Mouse (Mus musculus) G1E-ER4 (cell line): ENCODE data around the gene Esp15. TPM values are rescaled to one million over a fixed set of nuclear protein-coding genes. Genes with fewer than 3 reads are reported as not detected.
"Not testable (repeated sequence)": the region's sequence is repeated elsewhere in the genome, so short reads cannot be mapped to it uniquely, and the experiment has no call there.

Source experiments
- GATA1 ChIP-seq: IDR thresholded peaks from one replicate; pipeline ENCODE4 v1.8.0; 2012; ENCODE audit warnings: low read length, inconsistent platforms
- polyA plus RNA-seq: library from polyadenylated mRNA; stranded (reverse); fragments of >175 nt; gene quantifications from 2 replicates; pipeline ENCODE4 v1.2.3, GENCODE M21; 2012

Gene Esp15
- not detected in 2 replicates for polyA plus RNA-seq

DNA sequence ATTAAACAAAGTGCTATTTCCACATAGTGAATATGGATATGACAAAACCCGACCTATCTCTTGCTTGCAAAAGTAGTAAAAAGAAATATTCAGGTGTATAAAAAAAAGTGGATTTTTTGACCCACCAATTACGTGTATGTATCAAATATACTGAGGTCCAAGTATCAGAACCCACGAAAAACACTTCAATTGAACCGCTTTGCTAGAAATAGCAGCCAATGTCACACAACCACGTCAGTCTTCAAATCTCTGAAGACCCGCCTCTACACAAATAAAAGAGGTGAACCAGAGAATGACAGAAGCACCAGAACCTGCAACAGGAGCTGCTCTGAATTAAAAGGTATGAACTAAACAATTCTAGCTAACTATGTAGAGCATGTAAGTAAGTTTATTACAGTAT, at the start of gene Esp15:
Gene Esp15 (plus strand): TSS at position 301 of the 400 bp plus-strand sequence.
- TF ChIP-seq GATA1, result not testable (repeated sequence)

- TF ChIP-seq GATA1, result no peak
Observed at GRCm38 (mm10) chr17:39591550-39591949, 49.2 kb upstream of the Esp15 start.

Other genes starting within 250 kb of the Esp15 start
- not detected in 2 replicates for gene Esp18, start 234.6 kb upstream of the Esp15 start, polyA plus RNA-seq
- not detected in 2 replicates for gene Esp16, start 104.8 kb upstream of the Esp15 start, polyA plus RNA-seq